Mouse (Mus musculus) midbrain, embryonic 12.5 days (tissue): ENCODE measurements around the gene Dclk1. TPM values are rescaled to one million over a fixed set of nuclear protein-coding genes. Genes with fewer than 3 reads are reported as not detected.

Experiments
- ATAC-seq: fragments of 200-750 bp; cut with Nextera tagmentation; 2 replicates; pipeline ENCODE4 v1.8.0; 2017; ENCODE audit warnings: low read depth, moderate TSS enrichment, moderate library complexity; ENCODE audit not compliant: low FRiP score
- H3K27ac ChIP-seq: fragments of 300-500 bp; sonication (generic); replicated peaks from 2 replicates; pipeline ENCODE4 v1.5.1; 2016; ENCODE audit warnings: mild to moderate bottlenecking
- H3K27me3 ChIP-seq: fragments of 300-500 bp; sonication (generic); 2 replicates; pipeline ENCODE4 v1.6.1; 2016; ENCODE audit warnings: mild to moderate bottlenecking
- H3K36me3 ChIP-seq: fragments of 300-500 bp; sonication (generic); 2 replicates; pipeline ENCODE4 v1.6.1; 2016
- H3K4me1 ChIP-seq: fragments of 300-500 bp; sonication (generic); 2 replicates; pipeline ENCODE4 v1.6.1; 2016
- H3K4me2 ChIP-seq: fragments of 300-500 bp; sonication (generic); replicated peaks from 2 replicates; pipeline ENCODE4 v1.6.1; 2016; ENCODE audit warnings: mild to moderate bottlenecking, moderate library complexity
- H3K4me3 ChIP-seq: fragments of 300-500 bp; sonication (generic); 2 replicates; pipeline ENCODE4 v1.5.1; 2016; ENCODE audit warnings: mild to moderate bottlenecking
- H3K9ac ChIP-seq: fragments of 300-500 bp; sonication (generic); replicated peaks from 2 replicates; pipeline ENCODE4 v1.6.1; 2016; ENCODE audit warnings: mild to moderate bottlenecking, moderate library complexity
- H3K9me3 ChIP-seq: fragments of 300-500 bp; sonication (generic); 2 replicates; pipeline ENCODE4 v1.6.1; 2016; ENCODE audit warnings: mild to moderate bottlenecking
- WGBS: fragments of 180-500 bp; shearing (Covaris S2); methylation state at CpG from one replicate; pipeline ENCODE4 v1.1.7; 2016; 5-methylcytosine and 5-hydroxymethylcytosine counted together
- polyA plus RNA-seq: library from polyadenylated mRNA; unstranded; fragments of >200 nt; fragmentation: Nextera tagmentation; extraction: Ambion mirVana; gene quantifications from 2 replicates; pipeline ENCODE4 v1.2.1, GENCODE M21; 2016

The Dclk1 gene
- polyA plus RNA-seq, 1 experiment from 2014 or later: 165 TPM

- 90% methylated on average over 12 of the region's 12 CpGs for WGBS
- ATAC-seq: no peak
- peaks cover 27% of the 10 kb centered on the region for H3K4me1 ChIP-seq
- H3K4me2 ChIP-seq: no peak overlapping the region
- H3K36me3 ChIP-seq: no peaks in the 10 kb centered on the region
- no peak overlapping the region for H3K27ac ChIP-seq
- no peak overlapping the region for H3K4me3 ChIP-seq
- H3K27me3 ChIP-seq: peaks cover 9% of the 10 kb centered on the region; the same call in 1 of the 2 replicates
- no peak overlapping the region for H3K9ac ChIP-seq
- no peaks in the 10 kb centered on the region for H3K9me3 ChIP-seq
Measured at GRCm38 (mm10) chr3:55539811-55540293, 297.7 kb downstream of the Dclk1 start.

- no peak for ATAC-seq
- no peaks in the 10 kb centered on the region for H3K9me3 ChIP-seq
- H3K27me3 ChIP-seq: peaks cover 9% of the 10 kb centered on the region; the same call in 1 of the 2 replicates
- H3K4me3 ChIP-seq: no peak overlapping the region
- no peak overlapping the region for H3K4me2 ChIP-seq
- peaks cover 27% of the 10 kb centered on the region for H3K4me1 ChIP-seq
- no peaks in the 10 kb centered on the region for H3K36me3 ChIP-seq
- H3K9ac ChIP-seq: no peak overlapping the region
- no peak overlapping the region for H3K27ac ChIP-seq
- WGBS: 92% methylated on average over 6 of the region's 6 CpGs
Measured at GRCm38 (mm10) chr3:55540406-55541140, 298.4 kb downstream of the Dclk1 start.

GRCm38 (mm10) chr3:55541799-55542198 is 299.6 kb downstream of the Dclk1 start:
- no peaks in the 10 kb centered on the region for H3K36me3 ChIP-seq
- H3K9ac ChIP-seq: no peak overlapping the region
- H3K4me3 ChIP-seq: no peak overlapping the region
- WGBS: 92% methylated on average over 1 of the region's 1 CpGs
- H3K4me2 ChIP-seq: no peak overlapping the region
- H3K27ac ChIP-seq: 0 out of 2 replicates have a peak overlapping the region, but pooled peaks have one; percentile 42
- H3K4me1 ChIP-seq: peaks cover 27% of the 10 kb centered on the region
- no peaks in the 10 kb centered on the region for H3K9me3 ChIP-seq
- peaks cover 9% of the 10 kb centered on the region; the same call in 1 of the 2 replicates for H3K27me3 ChIP-seq
- ATAC-seq: 0 out of 2 replicates have a peak, but pooled peaks have one; percentile 16

- Histone ChIP-seq H3K9ac (0 out of 2 replicates have a peak overlapping the region, but pooled peaks have one; percentile 17), H3K4me3 (no peak overlapping the region), H3K4me1 (peaks cover 26% of the 10 kb centered on the region), H3K27ac (peak overlapping the region; percentile 42; the same call in 1 of the 2 replicates), H3K27me3 (peaks cover 9% of the 10 kb centered on the region; the same call in 1 of the 2 replicates), H3K4me2 (peak overlapping the region; percentile 33), H3K9me3 (no peaks in the 10 kb centered on the region), H3K36me3 (no peaks in the 10 kb centered on the region)
- whole genome bisulfite sequencing: 1% methylated on average over 8 of the region's 8 CpGs
- ATAC-seq: peak; percentile 62; the same call in 1 of the 2 replicates
Measured at GRCm38 (mm10) chr3:55542310-55542709, 300.1 kb downstream of the Dclk1 start.

- Histone ChIP-seq H3K4me3 (no peak overlapping the region), H3K4me1 (peaks cover 20% of the 10 kb centered on the region), H3K4me2 (no peak overlapping the region), H3K27me3 (peaks cover 9% of the 10 kb centered on the region; the same call in 1 of the 2 replicates), H3K9ac (no peak overlapping the region), H3K9me3 (no peaks in the 10 kb centered on the region), H3K27ac (no peak overlapping the region), H3K36me3 (no peaks in the 10 kb centered on the region)
- 84% methylated on average over 16 of the region's 16 CpGs for whole genome bisulfite sequencing
- no peak for ATAC-seq
Measured at GRCm38 (mm10) chr3:55542947-55543346, 300.8 kb downstream of the Dclk1 start.

- no peak for ATAC-seq
- no peak overlapping the region for H3K4me3 ChIP-seq
- H3K27me3 ChIP-seq: peaks cover 9% of the 10 kb centered on the region; the same call in 1 of the 2 replicates
- WGBS: 71% methylated on average over 13 of the region's 13 CpGs
- H3K4me1 ChIP-seq: peaks cover 17% of the 10 kb centered on the region
- no peaks in the 10 kb centered on the region for H3K36me3 ChIP-seq
- H3K4me2 ChIP-seq: no peak overlapping the region
- no peak overlapping the region; the same call in 1 of the 2 replicates for H3K27ac ChIP-seq
- no peak overlapping the region for H3K9ac ChIP-seq
- H3K9me3 ChIP-seq: no peaks in the 10 kb centered on the region
Measured at GRCm38 (mm10) chr3:55543929-55544684, 301.9 kb downstream of the Dclk1 start.

- no peak overlapping the region for H3K4me3 ChIP-seq
- H3K36me3 ChIP-seq: no peaks in the 10 kb centered on the region
- no peak overlapping the region for H3K4me2 ChIP-seq
- H3K27ac ChIP-seq: no peak overlapping the region
- WGBS: 86% methylated on average over 3 of the region's 3 CpGs
- no peak overlapping the region for H3K9ac ChIP-seq
- 0 out of 2 replicates have a peak, but pooled peaks cover 3% of the 10 kb centered on the region for H3K27me3 ChIP-seq
- H3K4me1 ChIP-seq: peaks cover 15% of the 10 kb centered on the region
- H3K9me3 ChIP-seq: no peaks in the 10 kb centered on the region
- ATAC-seq: no peak
Measured at GRCm38 (mm10) chr3:55545296-55545695, 303.1 kb downstream of the Dclk1 start.

GRCm38 (mm10) chr3:55545916-55546315 is 303.8 kb downstream of the Dclk1 start:
- no peak overlapping the region for H3K27ac ChIP-seq
- no peak for ATAC-seq
- H3K4me1 ChIP-seq: peaks cover 15% of the 10 kb centered on the region
- no peak overlapping the region for H3K4me2 ChIP-seq
- H3K36me3 ChIP-seq: no peaks in the 10 kb centered on the region
- 0 out of 2 replicates have a peak, but pooled peaks cover 3% of the 10 kb centered on the region for H3K27me3 ChIP-seq
- no peak overlapping the region for H3K4me3 ChIP-seq
- H3K9ac ChIP-seq: no peak overlapping the region
- H3K9me3 ChIP-seq: no peaks in the 10 kb centered on the region
- WGBS: 90% methylated on average over 9 of the region's 9 CpGs

- no peak overlapping the region for H3K4me2 ChIP-seq
- no peaks in the 10 kb centered on the region for H3K9me3 ChIP-seq
- H3K27me3 ChIP-seq: no peaks in the 10 kb centered on the region
- no peak overlapping the region for H3K9ac ChIP-seq
- no peak overlapping the region for H3K27ac ChIP-seq
- H3K36me3 ChIP-seq: no peaks in the 10 kb centered on the region
- H3K4me1 ChIP-seq: peaks cover 12% of the 10 kb centered on the region
- no peak for ATAC-seq
- H3K4me3 ChIP-seq: no peak overlapping the region
- WGBS: 78% methylated on average over 2 of the region's 2 CpGs
Measured at GRCm38 (mm10) chr3:55547106-55547505, 304.9 kb downstream of the Dclk1 start.

- H3K27ac ChIP-seq: no peak overlapping the region
- 0 out of 2 replicates have a peak, but pooled peaks cover under 1% of the 10 kb centered on the region for H3K4me1 ChIP-seq
- no peaks in the 10 kb centered on the region for H3K36me3 ChIP-seq
- H3K9ac ChIP-seq: no peak overlapping the region
- no peak for ATAC-seq
- no peak overlapping the region for H3K4me2 ChIP-seq
- no peaks in the 10 kb centered on the region for H3K27me3 ChIP-seq
- WGBS: 93% methylated on average over 7 of the region's 7 CpGs
- no peaks in the 10 kb centered on the region for H3K9me3 ChIP-seq
- no peak overlapping the region for H3K4me3 ChIP-seq
Measured at GRCm38 (mm10) chr3:55549376-55549775, 307.2 kb downstream of the Dclk1 start.

GRCm38 (mm10) chr3:55550962-55551361 is 308.8 kb downstream of the Dclk1 start:
- ATAC-seq: no peak
- Histone ChIP-seq H3K27me3 (no peaks in the 10 kb centered on the region), H3K4me3 (no peak overlapping the region), H3K9me3 (no peaks in the 10 kb centered on the region), H3K27ac (no peak overlapping the region), H3K4me1 (no peaks in the 10 kb centered on the region), H3K9ac (no peak overlapping the region), H3K36me3 (no peaks in the 10 kb centered on the region), H3K4me2 (no peak overlapping the region)
- WGBS: 71% methylated on average over 4 of the region's 4 CpGs

- Histone ChIP-seq H3K9me3 (no peaks in the 10 kb centered on the region), H3K9ac (no peak overlapping the region), H3K4me1 (no peaks in the 10 kb centered on the region), H3K4me2 (no peak overlapping the region), H3K27ac (no peak overlapping the region), H3K27me3 (no peaks in the 10 kb centered on the region), H3K36me3 (no peaks in the 10 kb centered on the region), H3K4me3 (no peak overlapping the region)
- 89% methylated on average over 4 of the region's 4 CpGs for WGBS
- ATAC-seq: no peak
Measured at GRCm38 (mm10) chr3:55551912-55552311, 309.7 kb downstream of the Dclk1 start.
